Mouse (Mus musculus) erythroblast, embryonic 14.5 days (primary cell): ENCODE measurements around the gene Fzd7.

Source experiments
- GATA1 ChIP-seq: IDR thresholded peaks from 2 replicates; pipeline ENCODE4 v1.6.1; 2012; ENCODE audit warnings: low read length, inconsistent platforms, mixed read lengths
- TAL1 ChIP-seq: IDR thresholded peaks from 3 replicates; pipeline ENCODE4 v1.6.1; 2012; ENCODE audit warnings: low read length, inconsistent platforms, mixed read lengths

- TF ChIP-seq TAL1 = no peak
- TF ChIP-seq GATA1 = no peak
Observed at GRCm38 (mm10) chr1:59439941-59440340, 42.3 kb upstream of the Fzd7 start.
